Mouse (Mus musculus) embryo, embryonic 10.5 days (tissue): ENCODE measurements around the gene Pzp.

Experiments
- DNase-seq: peaks from one replicate; pipeline ENCODE4 v3.0.0-alpha.2; 2015; ENCODE audit warnings: low spot score

The Pzp gene

DNA sequence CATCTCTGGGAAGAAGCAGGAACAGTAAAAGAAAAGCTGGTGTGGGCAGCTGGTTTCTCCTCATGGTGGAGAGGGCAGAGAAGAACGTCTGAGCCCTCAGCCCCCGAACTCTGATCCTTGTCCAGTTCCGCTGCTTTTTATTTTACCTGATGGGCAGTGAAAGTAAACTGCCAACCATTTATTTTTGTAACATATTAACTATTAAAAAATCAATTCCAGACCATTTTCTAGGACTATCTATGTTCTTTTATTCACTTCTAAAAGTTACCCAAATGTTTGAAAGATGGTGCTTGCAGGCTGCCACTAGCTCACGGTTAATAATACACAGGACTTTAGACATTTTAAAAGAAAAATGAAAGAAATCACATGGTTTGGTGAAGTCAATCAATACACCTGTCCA lies at the start of gene Pzp:
Gene Pzp (minus strand): TSS at position 120 of the 400 bp plus-strand sequence.
- no peak for DNase-seq

DNA sequence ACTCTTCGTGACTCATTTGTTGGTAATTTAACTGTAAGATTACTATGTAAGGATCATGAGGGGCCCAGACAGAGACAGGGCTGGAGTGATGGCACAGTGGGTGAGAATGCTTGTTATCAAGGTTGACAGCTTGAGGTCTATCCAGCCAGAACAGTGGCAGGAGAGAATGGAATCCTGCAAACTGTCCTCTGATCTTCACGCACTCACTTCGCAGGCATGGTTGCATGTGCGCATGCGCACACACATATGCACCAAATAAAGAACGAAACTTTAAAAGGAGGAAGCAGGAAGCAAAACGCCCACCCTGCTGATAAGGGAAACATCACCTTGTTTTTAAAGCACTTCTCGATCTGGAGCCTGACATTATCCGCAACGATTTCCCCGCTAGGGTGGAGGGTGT lies 40.1 kb upstream of the Pzp start:
- no peak for DNase-seq

DNA sequence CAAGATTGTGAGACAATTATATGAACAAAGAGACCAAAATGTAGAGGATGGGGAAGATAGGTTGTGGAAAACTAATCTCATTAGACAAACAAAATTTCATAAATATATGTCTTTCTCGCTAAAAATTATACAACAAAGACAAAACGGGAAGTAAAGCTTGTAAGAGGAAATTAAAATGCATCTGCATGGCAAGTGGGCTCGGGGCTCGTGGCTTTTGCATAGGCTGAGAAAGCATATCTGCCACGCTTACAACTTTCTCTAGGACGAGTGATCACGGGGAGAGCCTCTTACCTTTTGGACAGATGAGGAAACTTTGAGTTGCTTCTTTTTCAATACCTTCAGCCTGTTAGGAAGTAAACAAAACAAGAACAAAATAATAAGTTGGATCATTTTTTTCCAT lies 27.5 kb upstream of the Pzp start:
- no peak for DNase-seq

DNA sequence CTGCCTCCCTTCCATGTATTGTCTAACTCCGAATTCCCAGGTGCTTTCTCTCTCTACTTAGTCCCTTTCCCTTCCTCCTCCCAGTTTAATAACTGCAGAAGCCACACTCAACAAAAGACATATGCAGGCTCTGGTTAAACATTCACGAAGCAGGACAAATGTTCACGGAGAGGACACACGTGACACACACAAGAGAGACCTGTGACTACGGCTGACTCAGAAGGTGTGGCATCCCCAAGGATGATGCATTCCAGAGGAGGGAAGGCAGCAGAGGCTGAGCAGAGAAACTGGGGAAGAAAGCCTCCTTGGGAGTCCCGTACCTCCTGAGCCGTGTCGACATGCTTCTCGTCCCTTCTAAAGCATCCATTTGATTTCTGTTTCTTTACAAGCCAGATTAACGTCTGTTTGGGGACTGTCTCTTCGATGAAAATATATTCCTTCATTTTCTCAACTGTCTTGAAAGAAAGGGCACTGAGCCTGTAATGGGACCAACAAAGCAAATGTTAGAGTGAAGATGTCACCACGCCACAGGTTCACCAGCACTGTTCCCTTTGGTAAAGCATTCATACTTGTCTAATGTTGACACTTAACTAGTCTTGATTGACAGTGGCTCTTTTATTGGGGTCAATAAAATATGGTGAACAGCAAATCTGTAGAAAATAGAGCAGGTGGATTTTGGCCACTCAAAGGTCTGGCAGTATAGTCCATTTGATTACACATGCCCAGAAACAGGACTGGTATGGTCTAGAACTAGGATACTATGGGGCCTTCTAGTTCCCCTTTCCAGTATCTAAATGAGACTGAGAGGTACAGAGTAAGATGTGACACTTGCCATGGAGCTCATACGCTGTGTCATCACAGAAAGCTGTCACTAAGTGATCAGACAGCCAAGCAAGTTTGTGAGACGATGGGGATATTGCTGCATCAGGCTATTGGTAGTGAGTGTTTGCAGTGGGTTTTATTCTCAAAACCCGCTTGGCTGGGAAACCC lies 23.2 kb upstream of the Pzp start:
- DNase-seq = no peak

DNA sequence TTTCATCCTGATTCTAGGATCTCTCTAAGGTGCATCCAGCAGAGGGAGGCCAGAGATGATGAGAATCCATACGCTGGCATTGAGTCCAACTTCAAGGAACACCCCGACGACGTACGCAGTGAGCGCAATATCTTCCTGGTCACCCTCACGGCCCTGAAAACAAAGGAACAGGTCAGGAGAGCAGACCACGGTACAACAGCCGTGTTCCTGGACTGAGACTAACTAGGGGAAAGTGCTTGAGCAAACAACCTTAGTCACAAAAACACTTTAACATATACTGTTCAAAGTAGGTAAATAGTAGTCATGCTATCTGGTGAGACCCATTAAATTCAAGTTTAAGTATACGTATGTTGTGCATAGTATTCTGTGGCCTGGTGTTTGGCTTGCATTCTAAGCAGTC lies 22.0 kb upstream of the Pzp start:
- DNase-seq = no peak

DNA sequence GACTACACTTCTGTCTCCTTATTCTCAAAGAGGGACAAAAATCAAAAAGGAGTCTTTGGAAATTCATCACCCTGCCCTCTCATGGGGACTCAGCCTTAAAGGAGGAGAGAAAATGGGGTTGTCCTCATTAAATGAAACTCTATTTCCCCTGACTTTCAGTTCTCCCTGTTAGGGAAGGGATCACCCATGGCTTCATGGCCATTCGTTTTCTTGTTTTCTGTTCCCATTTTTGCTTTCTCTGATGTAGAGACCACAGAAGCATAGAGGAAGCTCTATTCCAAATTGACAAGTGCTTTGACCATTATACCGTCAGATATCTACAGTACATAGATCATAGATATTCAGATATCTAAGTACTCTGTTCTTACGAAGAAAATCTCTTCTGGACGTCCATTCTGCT lies 18.9 kb upstream of the Pzp start:
- DNase-seq = no peak

DNA sequence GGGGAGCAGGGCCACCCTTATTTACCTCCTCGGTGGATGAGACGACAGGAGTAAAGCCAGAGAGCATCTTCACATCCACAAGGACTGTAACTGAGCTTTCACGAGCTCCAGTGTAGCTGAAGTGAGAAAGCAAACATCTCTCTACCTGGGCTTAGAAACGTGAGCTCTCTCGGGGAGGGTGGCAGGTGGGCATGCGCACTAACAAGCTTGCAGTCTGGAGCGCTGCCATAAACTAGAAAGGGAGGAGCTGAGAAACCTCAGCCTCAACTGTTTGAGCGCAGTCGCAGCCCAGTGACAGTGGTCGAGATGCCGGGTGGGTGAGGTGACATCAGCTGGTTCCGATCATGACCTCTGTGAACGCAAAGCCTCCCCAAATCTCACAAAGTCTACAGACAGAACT lies 16.7 kb upstream of the Pzp start:
- no peak for DNase-seq

DNA sequence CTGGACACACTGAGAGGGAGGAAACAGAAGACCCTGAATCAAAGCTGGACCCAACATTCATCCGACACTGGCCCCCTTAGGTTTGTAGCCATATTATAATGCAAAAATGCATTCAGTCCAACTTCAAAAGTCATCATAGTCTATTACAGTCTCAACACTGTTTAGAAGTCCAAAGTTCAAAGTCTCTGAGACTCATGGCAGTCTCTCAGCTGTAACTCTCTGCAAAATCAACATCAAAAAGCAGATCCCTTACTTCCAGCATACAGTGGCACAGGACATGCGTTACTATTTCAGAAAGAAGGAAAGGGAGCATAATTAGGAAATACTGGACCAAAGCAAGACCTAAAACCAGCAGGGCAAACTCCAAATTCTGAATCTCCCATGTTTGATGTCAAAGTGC lies 8.7 kb upstream of the Pzp start:
- no peak for DNase-seq

DNA sequence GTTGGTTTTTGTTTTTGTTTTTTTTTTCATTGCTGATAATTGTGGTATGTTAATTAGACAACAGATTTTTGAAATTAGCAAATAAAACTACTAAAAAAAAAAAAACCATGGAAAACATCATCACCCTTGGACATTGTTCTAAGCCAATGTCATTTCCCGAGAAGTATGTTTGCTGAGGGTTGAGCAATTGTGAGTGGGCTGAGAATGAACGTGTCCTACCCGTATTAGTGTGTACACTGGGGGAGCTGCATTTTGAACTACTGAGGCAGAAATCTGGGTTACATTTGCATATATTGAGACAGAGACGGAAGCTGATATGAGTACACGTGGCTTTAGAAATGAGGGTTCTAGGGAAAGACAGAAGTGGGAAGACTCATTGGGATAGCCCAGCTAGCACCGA lies 6.8 kb upstream of the Pzp start:
- no peak for DNase-seq

DNA sequence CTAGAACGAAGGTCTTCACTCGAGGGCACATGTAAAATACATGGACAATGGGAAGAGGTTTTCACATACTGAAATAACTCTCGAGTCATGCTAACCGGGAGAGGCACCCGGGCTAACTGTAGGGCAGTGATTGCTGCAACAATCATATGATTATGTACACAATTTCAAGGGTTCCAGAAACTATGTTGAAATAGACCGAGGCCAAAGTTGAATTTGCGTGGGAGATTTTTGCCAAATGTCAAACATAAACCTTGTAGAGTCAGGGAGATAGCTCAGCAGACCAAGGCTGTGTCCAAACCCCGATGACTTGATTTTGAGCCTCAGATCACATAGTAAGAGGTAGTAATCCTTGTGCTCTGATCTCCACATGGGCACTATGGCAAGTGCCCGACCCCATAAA lies 6.2 kb upstream of the Pzp start:
- no peak for DNase-seq

DNA sequence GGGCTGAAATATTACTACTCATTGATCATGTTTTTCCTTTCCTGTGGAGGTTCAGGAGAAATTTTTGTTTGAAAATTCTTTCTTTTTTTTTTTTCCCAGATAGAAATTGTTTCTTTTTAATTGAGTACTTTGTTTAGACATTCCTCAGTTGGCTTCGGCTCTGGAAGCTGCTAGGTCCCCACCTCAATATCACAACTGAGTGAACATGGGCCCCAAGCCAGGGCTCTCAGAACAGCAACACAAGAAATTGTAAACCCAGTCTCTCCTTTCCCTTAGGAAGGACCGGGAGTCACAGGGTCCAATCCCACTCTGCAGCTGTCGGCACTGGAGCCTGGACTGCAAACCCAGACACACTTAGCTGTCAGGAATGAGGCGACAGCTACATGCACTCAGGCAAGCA lies 2.0 kb upstream of the Pzp start:
- no peak for DNase-seq

DNA sequence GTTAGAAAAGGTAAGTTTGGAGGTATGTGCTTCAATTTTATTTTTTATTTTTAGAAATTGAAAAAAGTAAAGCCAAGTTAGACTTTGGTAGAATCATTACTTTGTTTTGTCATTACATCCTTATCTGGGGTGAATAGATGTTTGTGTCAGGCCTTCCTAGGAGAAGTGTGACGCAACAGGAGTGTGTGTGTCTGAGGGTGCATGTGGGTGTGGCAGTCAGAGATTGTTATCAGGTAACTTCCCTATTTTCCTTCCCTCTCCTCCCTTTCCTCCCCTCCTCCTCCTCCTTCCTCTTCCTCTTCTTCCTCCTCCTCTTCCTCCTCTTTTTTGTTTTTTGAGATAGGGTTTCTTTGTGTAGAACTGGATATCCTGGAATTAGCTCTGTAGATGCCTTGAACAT lies 590 bp upstream of the Pzp start:
- no peak for DNase-seq

DNA sequence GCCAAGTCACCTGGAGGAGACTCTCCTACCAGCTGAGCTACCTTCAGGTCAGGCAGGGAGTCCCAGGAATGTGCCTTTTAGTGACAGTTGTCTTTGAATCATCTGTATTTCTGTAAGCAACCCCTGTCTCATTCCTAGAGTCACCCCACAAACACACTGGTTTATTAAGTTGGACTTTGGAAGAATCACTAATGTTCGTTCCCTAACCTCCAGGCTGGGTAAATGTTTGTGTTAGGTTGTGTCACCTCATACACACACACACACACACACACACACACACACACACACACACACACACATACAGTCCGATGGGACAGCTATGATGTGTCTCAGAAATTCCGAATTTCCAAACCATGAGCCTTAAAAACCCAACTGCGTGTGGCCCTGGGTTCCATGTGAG lies 719 bp downstream of the Pzp start:
- no peak for DNase-seq

DNA sequence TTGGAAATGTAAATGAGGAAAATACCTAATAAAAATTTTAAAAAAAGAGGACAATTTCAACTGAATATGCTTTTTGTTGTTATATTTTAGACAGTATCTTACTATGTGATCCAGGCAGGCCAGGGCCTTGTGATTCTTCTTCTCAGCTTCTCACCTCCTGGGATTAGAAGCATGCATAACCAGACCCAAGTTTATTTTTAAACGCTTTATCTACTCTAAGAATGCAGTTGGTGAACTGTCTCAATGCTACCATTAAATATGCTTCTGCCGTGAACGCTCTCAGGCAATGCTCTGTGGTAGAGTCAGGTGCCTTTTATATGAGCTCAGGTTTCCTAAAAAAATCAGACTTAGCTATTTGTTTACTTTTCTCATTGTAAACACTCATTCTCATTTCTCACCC lies 3.2 kb downstream of the Pzp start:
- no peak for DNase-seq

DNA sequence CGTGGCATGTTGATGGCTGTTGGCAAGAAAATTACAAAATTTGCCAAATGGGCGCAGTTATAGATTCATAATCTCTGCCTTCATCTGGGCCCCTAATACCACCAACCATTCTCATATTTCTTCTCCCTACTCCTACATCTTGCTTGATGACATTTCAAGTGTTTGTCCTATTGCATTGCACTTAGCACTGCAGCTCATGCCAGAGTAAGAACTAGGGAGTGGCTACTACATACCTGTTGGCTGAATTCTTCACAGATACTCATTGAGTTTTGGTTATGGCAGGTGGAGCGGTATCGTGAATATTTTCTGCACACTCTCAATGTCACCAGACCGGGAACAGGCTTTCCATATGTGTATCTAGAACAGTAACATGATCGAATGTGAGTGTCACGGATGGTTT lies 7.4 kb downstream of the Pzp start:
- DNase-seq = no peak

DNA sequence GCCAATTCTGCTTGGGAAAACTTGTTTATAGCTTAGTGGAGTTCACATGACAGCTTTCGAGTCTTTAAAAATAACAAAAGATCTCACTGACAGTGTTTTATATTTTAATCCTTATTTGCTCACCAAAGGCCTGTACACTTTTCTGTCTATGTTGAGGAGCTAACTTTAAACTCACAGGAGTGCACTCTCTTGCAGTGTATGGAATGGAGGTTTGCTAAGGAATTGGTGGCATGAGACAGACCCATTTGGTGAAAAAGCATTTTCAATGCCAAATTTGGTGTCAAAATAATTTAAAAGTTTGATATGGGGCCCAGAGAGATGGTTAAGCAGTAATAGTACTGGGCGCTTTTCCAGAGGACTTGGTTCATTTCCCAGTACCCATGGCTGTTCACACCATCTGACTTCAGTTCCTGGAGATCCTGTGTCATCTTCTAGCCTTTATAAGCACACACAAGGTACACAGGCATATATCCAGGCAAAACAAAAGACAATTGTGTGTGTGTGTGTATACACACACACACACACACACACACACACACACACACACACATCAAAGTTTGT lies 20.8 kb downstream of the Pzp start:
- no peak for DNase-seq

DNA sequence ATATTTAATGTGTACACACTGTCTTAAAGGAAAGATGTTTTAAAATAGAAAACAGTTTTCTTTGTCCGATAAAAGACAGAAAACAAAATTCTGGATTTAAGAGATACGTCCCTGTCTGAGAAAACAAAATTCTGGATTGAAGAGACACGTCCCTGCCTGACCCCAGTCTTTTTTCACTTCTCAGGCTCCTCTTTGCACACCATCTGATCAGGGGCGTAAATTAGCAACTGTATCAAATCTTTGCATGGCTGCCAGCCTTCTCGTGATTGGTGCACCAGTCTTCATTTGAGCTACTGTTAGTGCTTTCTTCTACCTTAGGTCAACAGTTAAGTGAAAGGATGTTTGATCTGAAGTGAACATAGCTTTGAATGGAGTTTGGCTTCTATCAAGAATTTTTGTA lies 21.8 kb downstream of the Pzp start:
- no peak for DNase-seq

DNA sequence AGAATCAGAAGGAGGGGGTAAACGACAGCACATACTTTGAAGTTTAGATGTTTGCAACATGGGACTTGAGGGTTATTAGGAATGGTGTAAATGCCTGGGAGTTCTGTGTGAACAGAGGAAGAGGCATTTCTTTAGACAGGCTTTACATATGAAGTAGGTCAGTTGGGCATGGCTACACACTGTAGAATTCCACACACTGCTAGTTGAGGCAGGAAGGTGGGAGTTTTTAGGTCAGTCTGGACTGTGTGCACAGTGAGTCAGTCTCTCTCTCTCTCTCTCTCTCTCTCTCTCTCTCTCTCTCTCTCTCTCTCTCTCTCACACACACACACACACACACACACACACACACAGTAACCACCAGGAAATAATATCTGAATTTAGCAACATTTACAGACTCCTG lies 31.2 kb downstream of the Pzp start:
- DNase-seq = no peak

DNA sequence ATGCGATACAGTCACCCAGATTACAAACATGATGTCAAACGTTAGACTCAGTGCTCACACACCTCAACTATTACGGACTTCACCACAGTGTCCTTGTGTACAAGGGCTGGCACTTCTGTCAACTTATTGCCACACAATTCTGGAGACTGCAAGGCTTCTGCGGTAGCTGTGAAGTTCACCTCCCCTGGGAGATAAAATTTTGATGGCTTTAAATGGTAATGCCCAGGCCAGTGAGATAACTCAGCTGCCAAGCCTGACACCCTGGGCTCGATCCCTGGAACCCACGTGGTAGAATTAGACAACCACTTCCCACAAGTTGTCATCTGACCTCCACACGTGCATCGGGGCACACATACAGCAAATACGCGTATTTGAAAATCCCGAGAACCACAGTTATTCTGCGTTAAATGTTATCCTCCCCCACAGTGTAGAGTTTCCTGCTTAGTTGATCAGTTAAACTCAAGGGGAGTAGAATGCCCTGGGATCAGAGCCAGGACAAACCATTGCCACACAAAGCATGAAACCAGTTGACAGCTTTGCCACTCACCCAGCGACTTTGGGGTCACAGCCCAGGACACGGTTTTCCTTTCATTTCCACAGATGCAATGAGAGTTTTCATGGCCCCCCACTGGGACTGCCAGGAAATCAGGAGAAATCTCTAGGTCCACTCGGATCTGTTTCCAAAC lies 31.7 kb downstream of the Pzp start:
- DNase-seq = no peak

DNA sequence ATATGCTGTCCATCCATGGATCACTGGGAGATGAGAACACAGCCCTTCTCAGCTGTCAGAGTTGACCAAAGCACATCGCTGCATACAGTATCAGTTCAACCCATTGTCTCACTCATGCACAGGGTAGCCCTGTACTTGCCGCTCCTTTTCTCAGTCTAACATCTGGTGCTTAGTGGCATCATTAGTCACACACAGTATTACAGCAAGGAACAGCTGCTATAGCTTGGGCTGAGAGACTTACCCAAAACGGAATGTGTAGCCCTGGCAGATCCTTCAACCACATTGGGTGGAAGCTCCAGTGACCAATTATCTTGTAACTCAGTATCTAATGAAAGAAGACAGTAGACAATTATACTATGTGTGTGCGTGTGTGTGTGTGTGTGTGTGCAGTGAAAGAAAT lies 34.6 kb downstream of the Pzp start:
- DNase-seq = no peak

DNA sequence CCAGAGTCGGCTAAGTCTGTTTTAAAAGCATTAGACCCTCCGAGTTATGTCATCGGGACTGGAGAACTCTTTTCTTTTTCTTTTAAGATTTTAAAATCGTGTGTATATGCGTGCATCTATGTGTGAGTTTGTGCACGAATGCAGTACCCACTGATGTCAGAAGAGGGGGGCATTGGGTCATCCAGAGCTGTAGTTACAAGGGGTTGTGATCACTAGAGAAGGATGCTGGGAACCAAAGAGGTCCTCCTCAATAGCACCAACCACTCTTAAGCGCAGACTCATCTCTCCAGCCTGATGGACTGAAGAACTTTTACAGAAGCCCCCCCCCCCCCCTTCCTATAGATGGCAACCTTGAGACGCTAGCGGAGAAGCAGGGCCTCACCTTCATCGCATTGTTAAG lies 36.4 kb downstream of the Pzp start:
- DNase-seq = no peak

DNA sequence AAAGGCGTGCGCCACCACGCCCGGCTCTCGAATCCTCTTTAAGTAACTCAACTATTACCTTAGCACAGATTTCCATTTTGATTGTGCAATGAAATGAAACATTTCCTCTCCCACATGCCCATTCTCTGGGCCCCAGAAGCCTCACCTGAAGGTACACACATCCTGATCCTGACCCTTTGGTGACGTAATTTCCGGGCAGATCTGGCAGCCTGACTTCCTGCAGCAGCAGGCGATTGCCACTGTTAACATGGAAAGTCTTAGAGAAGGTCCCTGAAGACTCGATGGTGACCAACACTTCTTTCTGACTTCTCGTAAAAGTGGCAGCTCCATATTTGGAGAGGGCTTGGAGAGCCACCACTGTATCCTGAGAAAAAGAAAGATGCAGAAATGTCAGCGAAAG lies 38.8 kb downstream of the Pzp start:
- no peak for DNase-seq
